Mouse (Mus musculus) thymus, postnatal 14 days (tissue): ENCODE results near the gene Pdp2.
"Not testable (repeated sequence)": the region's sequence is repeated elsewhere in the genome, so short reads cannot be mapped to it uniquely, and the experiment has no call there.

Experiments used
- DNase-seq: peaks from one replicate; pipeline ENCODE4 v3.0.0; 2021

Pdp2 gene

GRCm38 (mm10) chr8:104633156-104633744, 42.0 kb downstream of the Pdp2 start:
- no peak for DNase-seq

- DNase-seq, result peak; percentile 2
These were observed 43.9 kb downstream of the Pdp2 start for GRCm38 (mm10) chr8:104635004-104635710.

GRCm38 (mm10) chr8:104638010-104638409, 46.8 kb downstream of the Pdp2 start:
- DNase-seq, result peak; percentile 1

- DNase-seq, result peak; percentile 1
These were observed 49.0 kb downstream of the Pdp2 start for GRCm38 (mm10) chr8:104640241-104640640.

- DNase-seq, result peak; percentile 25
These were observed 49.6 kb downstream of the Pdp2 start for GRCm38 (mm10) chr8:104640831-104641370.

- DNase-seq, result peak; percentile 91
These were observed 50.4 kb downstream of the Pdp2 start, which contains the start of gene Ciao2b for GRCm38 (mm10) chr8:104641426-104642323. Gene Ciao2b, minus strand, starts transcription at chr8:104641965.

GRCm38 (mm10) chr8:104642324-104642654, 51.0 kb downstream of the Pdp2 start:
- no peak for DNase-seq

GRCm38 (mm10) chr8:104644187-104644586, 52.9 kb downstream of the Pdp2 start:
- not testable (repeated sequence) for DNase-seq
